Mouse (Mus musculus) heart, postnatal 0 days (tissue): ENCODE data around the gene Krtap19-4.

Experiments
- CTCF ChIP-seq: IDR thresholded peaks from 2 replicates; pipeline ENCODE4 v1.5.1; 2016; ENCODE audit warnings: antibody characterized with exemption, control low read depth, low read depth
- EP300 ChIP-seq: IDR thresholded peaks from 2 replicates; pipeline ENCODE4 v1.6.1; 2016; ENCODE audit warnings: antibody characterized with exemption, low read depth

DNA sequence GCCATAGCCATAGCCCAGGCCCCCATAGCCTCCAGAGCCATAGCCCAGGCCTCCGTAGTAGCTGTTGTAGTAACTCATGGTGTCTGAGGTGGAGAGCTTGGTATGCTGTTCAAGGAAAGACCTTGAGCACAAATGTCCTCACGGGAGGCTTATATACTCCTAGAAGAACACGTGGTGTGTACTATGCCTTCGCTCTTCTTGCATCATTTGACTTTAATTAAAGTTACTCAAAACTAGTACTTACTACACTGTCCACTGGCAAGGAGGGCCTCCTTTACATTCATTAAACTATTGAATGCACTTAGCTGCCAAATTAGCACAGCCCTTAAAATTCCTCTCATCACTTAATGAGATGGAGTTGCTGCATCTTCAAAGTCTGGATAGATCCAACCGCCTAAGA is at the start of gene Krtap19-4:
- no peak for TF ChIP-seq CTCF
- TF ChIP-seq EP300: no peak
